Mouse (Mus musculus) stomach, postnatal 0 days (tissue): Measurements from ENCODE around the gene Rgr. TPM values are rescaled to one million over a fixed set of nuclear protein-coding genes. Genes with fewer than 3 reads are reported as not detected.

Experiments
- ATAC-seq: fragments of 200-750 bp; cut with Nextera tagmentation; 2 replicates; pipeline ENCODE4 v1.8.0; 2017; ENCODE audit not compliant: low FRiP score, low TSS enrichment
- DNase-seq: peaks from one replicate; pipeline ENCODE4 v3.0.0-alpha.2; 2016; ENCODE audit warnings: low spot score
- H3K27ac ChIP-seq: fragments of 300-500 bp; sonication (generic); replicated peaks from 2 replicates; pipeline ENCODE4 v1.5.1; 2014; ENCODE audit warnings: mild to moderate bottlenecking, control low read depth
- H3K27me3 ChIP-seq: fragments of 300-500 bp; sonication (generic); 2 replicates; pipeline ENCODE4 v1.6.1; 2014; ENCODE audit warnings: low read length; ENCODE audit not compliant: control insufficient read depth, insufficient read depth
- H3K36me3 ChIP-seq: fragments of 300-500 bp; sonication (generic); 2 replicates; pipeline ENCODE4 v1.6.1; 2014; ENCODE audit warnings: low read length, mixed read lengths; ENCODE audit not compliant: control insufficient read depth, insufficient read depth
- H3K4me1 ChIP-seq: fragments of 300-500 bp; sonication (generic); replicated peaks from 2 replicates; pipeline ENCODE4 v1.6.1; 2014; ENCODE audit warnings: antibody characterized with exemption; ENCODE audit not compliant: control insufficient read depth, insufficient read depth
- H3K4me2 ChIP-seq: fragments of 300-500 bp; sonication (generic); replicated peaks from 2 replicates; pipeline ENCODE4 v1.6.1; 2014; ENCODE audit warnings: low read depth, mild to moderate bottlenecking, control low read depth, moderate library complexity
- H3K4me3 ChIP-seq: fragments of 300-500 bp; sonication (generic); 2 replicates; pipeline ENCODE4 v1.5.1; 2014; ENCODE audit warnings: low read depth, low read length, control low read depth
- H3K9ac ChIP-seq: fragments of 300-500 bp; sonication (generic); 2 replicates; pipeline ENCODE4 v1.6.1; 2014; ENCODE audit warnings: mild to moderate bottlenecking, low read length, control low read depth, mixed read lengths
- H3K9me3 ChIP-seq: fragments of 300-500 bp; sonication (generic); 2 replicates; pipeline ENCODE4 v1.6.1; 2016; ENCODE audit warnings: low read length; ENCODE audit not compliant: control insufficient read depth
- CTCF ChIP-seq: IDR thresholded peaks from 2 replicates; pipeline ENCODE4 v1.5.1; 2016; ENCODE audit warnings: antibody characterized with exemption, low read depth, mild to moderate bottlenecking, moderate library complexity
- EP300 ChIP-seq: optimal IDR thresholded peaks from 2 replicates; pipeline ENCODE3; 2016; ENCODE audit warnings: antibody characterized with exemption
- WGBS: fragments of 180-500 bp; shearing (Covaris S2); extraction: QIAGEN DNeasy Blood & Tissue Kit; methylation state at CpG from one replicate; pipeline ENCODE4 v1.1.7; 2014; 5-methylcytosine and 5-hydroxymethylcytosine counted together
- polyA plus RNA-seq: library from polyadenylated mRNA; unstranded; fragments of >200 nt; fragmentation: Nextera tagmentation; extraction: Ambion mirVana; gene quantifications from 2 replicates; pipeline ENCODE4 v1.2.1, GENCODE M21; 2015

The Rgr gene
- polyA plus RNA-seq, 1 experiment from 2014 or later = not detected

GRCm38 (mm10) chr14:37068516-37068915 lies 19.8 kb upstream of the Rgr start:
- H3K27me3 ChIP-seq = no peaks in the 10 kb centered on the region
- no peak overlapping the region for H3K9ac ChIP-seq
- WGBS = 16% methylated on average over 9 of the region's 9 CpGs
- H3K36me3 ChIP-seq = no peaks in the 10 kb centered on the region
- no peak overlapping the region for H3K4me3 ChIP-seq
- DNase-seq (peak; percentile 62), ATAC-seq (no peak)
- no peak overlapping the region for H3K27ac ChIP-seq
- no peaks in the 10 kb centered on the region for H3K9me3 ChIP-seq
- no peak overlapping the region for H3K4me2 ChIP-seq
- TF ChIP-seq CTCF (no peak), EP300 (no peak)
- no peaks in the 10 kb centered on the region for H3K4me1 ChIP-seq

GRCm38 (mm10) chr14:37067629-37068028 lies 18.9 kb upstream of the Rgr start, which contains the start of gene Lrit2:
Gene Lrit2 (plus strand): TSS chr14:37067929.
- Histone ChIP-seq H3K27me3 (no peaks in the 10 kb centered on the region), H3K4me3 (no peak within 1 kb of the TSS), H3K4me2 (no peak within 1 kb of the TSS), H3K9me3 (no peaks in the 10 kb centered on the region), H3K27ac (no peak within 1 kb of the TSS), H3K9ac (no peak within 1 kb of the TSS), H3K36me3 (no peaks in the 10 kb centered on the region), H3K4me1 (no peaks in the 10 kb centered on the region)
- WGBS = 81% methylated on average over 5 of the region's 5 CpGs
- TF ChIP-seq CTCF (no peak), EP300 (no peak)
- no peak for ATAC-seq
- no peak for DNase-seq

GRCm38 (mm10) chr14:37066636-37067035 lies 17.9 kb upstream of the Rgr start:
- Histone ChIP-seq H3K4me2 (no peak overlapping the region), H3K27ac (no peak overlapping the region), H3K4me3 (no peak overlapping the region), H3K36me3 (no peaks in the 10 kb centered on the region), H3K27me3 (no peaks in the 10 kb centered on the region), H3K9me3 (no peaks in the 10 kb centered on the region), H3K9ac (no peak overlapping the region), H3K4me1 (no peaks in the 10 kb centered on the region)
- WGBS = 45% methylated on average over 2 of the region's 2 CpGs
- no peak for TF ChIP-seq CTCF
- TF ChIP-seq EP300 = no peak
- no peak for ATAC-seq
- no peak for DNase-seq

GRCm38 (mm10) chr14:37064849-37065248 lies 16.1 kb upstream of the Rgr start:
- H3K4me3 ChIP-seq = no peak overlapping the region
- H3K9ac ChIP-seq = no peak overlapping the region
- H3K27me3 ChIP-seq = no peaks in the 10 kb centered on the region
- ATAC-seq (no peak), DNase-seq (no peak)
- no peaks in the 10 kb centered on the region for H3K4me1 ChIP-seq
- TF ChIP-seq CTCF = no peak
- no peak for TF ChIP-seq EP300
- H3K9me3 ChIP-seq = no peaks in the 10 kb centered on the region
- no peak overlapping the region for H3K27ac ChIP-seq
- no peaks in the 10 kb centered on the region for H3K36me3 ChIP-seq
- H3K4me2 ChIP-seq = no peak overlapping the region
- WGBS = 55% methylated on average over 2 of the region's 2 CpGs

GRCm38 (mm10) chr14:37034432-37034831 lies 14.3 kb downstream of the Rgr start:
- Histone ChIP-seq H3K4me2 (no peak overlapping the region), H3K4me1 (no peaks in the 10 kb centered on the region), H3K9me3 (no peaks in the 10 kb centered on the region), H3K27me3 (no peaks in the 10 kb centered on the region), H3K27ac (no peak overlapping the region), H3K9ac (no peak overlapping the region), H3K4me3 (no peak overlapping the region), H3K36me3 (no peaks in the 10 kb centered on the region)
- WGBS = 36% methylated on average over 5 of the region's 5 CpGs
- no peak for ATAC-seq
- no peak for TF ChIP-seq EP300
- TF ChIP-seq CTCF = peak; percentile 46
- no peak for DNase-seq

- DNase-seq (peak; percentile 69), ATAC-seq (no peak)
- no peak overlapping the region for H3K9ac ChIP-seq
- H3K4me3 ChIP-seq = no peak overlapping the region
- no peak overlapping the region for H3K4me2 ChIP-seq
- H3K9me3 ChIP-seq = no peaks in the 10 kb centered on the region
- TF ChIP-seq CTCF (peak; percentile 94), EP300 (no peak)
- H3K27me3 ChIP-seq = no peaks in the 10 kb centered on the region
- H3K4me1 ChIP-seq = no peaks in the 10 kb centered on the region
- 13% methylated on average over 7 of the region's 7 CpGs for WGBS
- no peaks in the 10 kb centered on the region for H3K36me3 ChIP-seq
- no peak overlapping the region for H3K27ac ChIP-seq
These were observed 15.5 kb downstream of the Rgr start for GRCm38 (mm10) chr14:37033241-37033640.
